Mouse (Mus musculus): ENCODE data around the gene Erbb4.

Gene Erbb4

GRCm38 (mm10) chr1:68503873-68504272, 604.0 kb downstream of the Erbb4 start:
- no peak for DNase-seq (ENCODE audit: low spot score)

GRCm38 (mm10) chr1:68501561-68501960, 606.3 kb downstream of the Erbb4 start:
- no peak for DNase-seq (ENCODE audit: low spot score)

GRCm38 (mm10) chr1:68466390-68466960, 641.4 kb downstream of the Erbb4 start:
- no peak for DNase-seq (ENCODE audit: low spot score)

- DNase-seq (ENCODE audit: low spot score): no peak
Observed at GRCm38 (mm10) chr1:68451274-68451673, 656.6 kb downstream of the Erbb4 start.

- no peak for DNase-seq (ENCODE audit: low spot score)
Observed at GRCm38 (mm10) chr1:68424336-68424983, 683.4 kb downstream of the Erbb4 start.

GRCm38 (mm10) chr1:68401204-68401603, 706.7 kb downstream of the Erbb4 start:
- no peak for DNase-seq (ENCODE audit: low spot score)

- DNase-seq (ENCODE audit: low spot score): no peak
Observed at GRCm38 (mm10) chr1:68371531-68371930, 736.3 kb downstream of the Erbb4 start.

GRCm38 (mm10) chr1:68333714-68334113, 774.1 kb downstream of the Erbb4 start:
- DNase-seq (ENCODE audit: low spot score): no peak

- no peak for DNase-seq (ENCODE audit: low spot score)
Observed at GRCm38 (mm10) chr1:68305813-68306212, 802.0 kb downstream of the Erbb4 start.

GRCm38 (mm10) chr1:68284443-68284842, 823.4 kb downstream of the Erbb4 start:
- DNase-seq (ENCODE audit: low spot score): no peak

- no peak for DNase-seq (ENCODE audit: low spot score)
Observed at GRCm38 (mm10) chr1:68275819-68276218, 832.0 kb downstream of the Erbb4 start.

GRCm38 (mm10) chr1:68178580-68178979, 929.3 kb downstream of the Erbb4 start:
- DNase-seq (ENCODE audit: low spot score): no peak

- no peak for DNase-seq (ENCODE audit: low spot score)
Observed at GRCm38 (mm10) chr1:68155253-68155652, 952.6 kb downstream of the Erbb4 start.

GRCm38 (mm10) chr1:68150572-68150971, 957.3 kb downstream of the Erbb4 start:
- no peak for DNase-seq (ENCODE audit: low spot score)

GRCm38 (mm10) chr1:68142562-68143350, 965.1 kb downstream of the Erbb4 start:
- no peak for DNase-seq (ENCODE audit: low spot score)

GRCm38 (mm10) chr1:68134943-68135342, 972.9 kb downstream of the Erbb4 start:
- DNase-seq (ENCODE audit: low spot score): no peak

GRCm38 (mm10) chr1:68134450-68134849, 973.4 kb downstream of the Erbb4 start:
- DNase-seq (ENCODE audit: low spot score): no peak

GRCm38 (mm10) chr1:68123541-68123940, 984.3 kb downstream of the Erbb4 start:
- no peak for DNase-seq (ENCODE audit: low spot score)

- no peak for DNase-seq (ENCODE audit: low spot score)
Observed at GRCm38 (mm10) chr1:68120364-68120763, 987.5 kb downstream of the Erbb4 start.

- no peak for DNase-seq (ENCODE audit: low spot score)
Observed at GRCm38 (mm10) chr1:68115721-68116120, 992.1 kb downstream of the Erbb4 start.

- no peak for DNase-seq (ENCODE audit: low spot score)
Observed at GRCm38 (mm10) chr1:68106543-68106860, 1001.4 kb downstream of the Erbb4 start.

- no peak for DNase-seq (ENCODE audit: low spot score)
Observed at GRCm38 (mm10) chr1:68105834-68106542, 1001.9 kb downstream of the Erbb4 start.

GRCm38 (mm10) chr1:68089623-68090022, 1018.2 kb downstream of the Erbb4 start:
- DNase-seq (ENCODE audit: low spot score): no peak

All from testis, postnatal 14 days (tissue).